Mouse (Mus musculus) CD4-positive, CD25-positive, alpha-beta regulatory T cell, adult 4 months (primary cell): ENCODE measurements at regions not wholly inside any gene's neighbourhood (a gene's known extent, or its start where the extent isn't known, plus 50 kb on each side); places are given as distances from the start of the nearest gene placed in this dataset.

Experiments used
- ATAC-seq: one replicate; pipeline ENCODE4 v1.8.0; 2017

- ATAC-seq, result no peak
Measured at GRCm38 (mm10) chr15:59836631-59837030, 179.8 kb downstream of the 4933412E24Rik start.

DNA sequence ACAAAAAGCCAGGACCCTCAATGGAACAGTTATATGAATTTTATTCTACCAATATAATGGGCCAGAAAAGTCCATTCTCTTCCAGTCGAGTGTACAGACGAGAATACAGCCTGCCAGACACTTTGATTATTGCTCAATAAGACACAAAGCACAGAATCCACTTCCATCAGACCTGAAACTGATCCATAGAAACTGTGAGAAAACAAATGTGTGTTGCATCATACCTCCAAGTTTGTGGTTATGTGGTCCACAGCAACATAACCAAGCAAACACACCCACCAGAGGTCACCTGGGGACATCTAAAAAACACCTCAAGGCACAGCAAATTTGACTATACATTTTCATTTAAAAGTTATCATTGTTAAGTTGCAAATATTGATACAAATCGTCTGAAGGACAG, 183.2 kb downstream of the 4933412E24Rik start:
- no peak for ATAC-seq

- no peak for ATAC-seq
Measured at GRCm38 (mm10) chr15:59831481-59831880, 184.9 kb downstream of the 4933412E24Rik start.

- ATAC-seq, result no peak
Measured at GRCm38 (mm10) chr15:59830553-59831462, 185.6 kb downstream of the 4933412E24Rik start.

DNA sequence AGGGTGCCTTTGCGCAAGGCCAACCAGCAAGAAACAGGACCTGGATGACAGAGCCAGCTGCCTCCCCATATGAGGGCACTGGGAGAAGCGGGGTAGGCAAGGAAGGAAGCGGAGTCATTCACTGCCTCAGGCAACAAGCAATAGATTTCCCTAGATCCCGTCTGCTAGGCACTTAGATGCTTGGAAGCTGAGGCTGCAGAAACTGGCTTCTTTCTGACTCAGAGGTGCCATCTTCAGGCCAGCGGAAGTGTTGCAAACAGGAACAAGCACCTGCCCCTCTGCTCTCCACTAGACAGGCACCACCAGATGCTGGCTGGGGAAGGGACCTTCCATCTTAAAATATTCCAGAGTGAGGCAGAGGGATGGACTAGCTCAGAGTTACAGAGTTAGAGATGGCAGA, 188.0 kb downstream of the 4933412E24Rik start:
- ATAC-seq, result peak; percentile 82

- no peak for ATAC-seq
Measured at GRCm38 (mm10) chr15:59826164-59826950, 190.1 kb downstream of the 4933412E24Rik start.

GRCm38 (mm10) chr15:59823921-59824320, 192.5 kb downstream of the 4933412E24Rik start:
- no peak for ATAC-seq

DNA sequence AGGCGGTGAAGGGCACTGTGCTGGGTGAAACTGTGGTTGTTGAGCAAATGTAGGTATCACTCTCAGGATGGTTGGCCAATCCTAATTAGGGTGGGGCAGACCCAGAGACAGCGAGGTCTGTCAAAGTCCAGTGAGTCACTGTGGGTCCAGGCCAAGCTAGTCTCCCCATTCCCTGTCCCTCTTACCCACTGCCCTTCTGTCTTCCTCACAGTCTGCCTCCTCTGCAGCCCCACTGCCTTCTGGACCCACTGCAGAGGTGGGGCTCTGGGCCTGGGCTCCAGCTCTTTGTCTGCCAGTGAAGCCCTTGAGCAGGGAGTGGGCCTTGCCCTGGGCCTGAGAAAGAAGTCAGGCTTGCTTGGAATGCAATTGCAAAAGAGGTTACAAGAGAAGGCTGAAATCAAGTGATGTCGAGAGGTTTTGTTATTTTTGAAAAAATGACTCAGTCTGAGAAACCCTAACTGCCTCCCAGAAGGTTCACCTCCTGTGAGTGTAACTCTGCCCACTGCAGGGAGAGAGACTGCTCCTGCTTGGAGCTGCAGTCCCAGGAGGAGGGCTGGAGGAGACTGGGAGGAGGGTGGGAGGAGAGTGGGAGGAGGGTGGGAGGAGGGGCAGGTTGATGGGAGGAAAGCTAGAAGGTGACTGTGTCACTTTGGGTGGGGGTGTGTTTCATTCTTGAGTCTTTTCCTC, 193.3 kb downstream of the 4933412E24Rik start:
- ATAC-seq, result no peak

GRCm38 (mm10) chr15:59820317-59820716, 196.1 kb downstream of the 4933412E24Rik start:
- no peak for ATAC-seq

DNA sequence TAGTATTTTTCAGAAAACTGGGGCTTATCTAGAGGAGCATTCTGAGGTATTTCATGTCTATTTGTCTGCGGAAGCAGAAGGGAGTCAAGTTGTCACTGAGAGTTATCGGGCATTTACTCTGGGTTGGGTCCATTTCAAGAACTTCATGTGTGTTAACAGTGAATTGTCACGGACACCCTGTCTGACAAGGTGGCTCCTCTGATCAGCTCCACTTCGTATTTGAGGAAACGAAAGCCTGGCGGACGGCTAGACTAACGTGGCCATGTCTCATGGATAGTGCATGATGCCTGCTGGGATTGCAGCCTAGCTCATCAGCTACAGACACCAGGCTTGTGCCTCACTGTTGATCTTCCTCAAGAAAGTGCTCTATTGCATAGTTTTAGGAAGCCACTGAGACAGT, 200.4 kb downstream of the 4933412E24Rik start:
- no peak for ATAC-seq

DNA sequence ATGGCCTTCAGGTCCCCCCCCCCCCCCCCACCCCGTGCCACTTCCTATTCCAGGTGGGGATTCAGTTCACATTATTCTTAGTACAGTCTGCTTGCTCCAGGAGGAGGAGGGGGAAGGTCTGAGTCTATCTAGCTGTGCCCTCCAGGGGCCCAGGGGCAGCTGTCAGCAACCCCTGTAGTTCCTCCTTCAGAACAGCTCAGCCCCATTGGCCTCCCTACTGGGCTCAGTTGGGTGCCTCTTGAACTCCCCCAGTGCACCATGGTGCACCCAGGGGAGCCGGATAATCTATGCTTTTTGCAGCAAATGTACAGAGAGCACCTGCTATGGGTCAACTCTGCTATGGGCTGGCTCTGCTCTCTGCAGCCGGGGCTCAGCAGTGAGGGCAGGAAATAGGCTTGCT, 204.8 kb downstream of the 4933412E24Rik start:
- no peak for ATAC-seq

- ATAC-seq, result no peak
Measured at GRCm38 (mm10) chr15:59809361-59809760, 207.1 kb downstream of the 4933412E24Rik start.

GRCm38 (mm10) chr15:59807723-59808122, 208.7 kb downstream of the 4933412E24Rik start:
- ATAC-seq, result no peak

GRCm38 (mm10) chr15:59805771-59806170, 210.6 kb downstream of the 4933412E24Rik start:
- ATAC-seq, result no peak

DNA sequence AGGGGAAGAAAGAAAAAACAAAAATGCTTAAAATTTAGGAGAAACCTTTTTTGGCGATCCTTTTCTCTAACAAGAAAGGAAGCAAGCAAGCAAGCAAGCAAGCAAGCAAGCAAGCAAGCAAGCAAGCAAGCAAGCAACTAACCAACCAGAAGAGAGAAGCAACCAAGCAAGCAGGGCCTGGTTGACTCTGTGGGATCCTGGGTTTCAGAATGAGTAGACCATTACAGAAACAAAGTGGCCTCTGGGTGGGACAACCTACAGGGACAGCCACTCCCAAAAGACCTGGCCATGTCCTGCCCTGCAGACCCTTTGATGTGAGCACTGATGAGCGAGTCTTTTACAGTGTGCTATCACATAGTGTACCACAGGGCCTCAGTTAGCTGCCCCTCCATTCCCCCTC, 211.6 kb downstream of the 4933412E24Rik start:
- ATAC-seq, result no peak

- ATAC-seq, result no peak
Measured at GRCm38 (mm10) chr15:59804394-59804793, 212.0 kb downstream of the 4933412E24Rik start.

DNA sequence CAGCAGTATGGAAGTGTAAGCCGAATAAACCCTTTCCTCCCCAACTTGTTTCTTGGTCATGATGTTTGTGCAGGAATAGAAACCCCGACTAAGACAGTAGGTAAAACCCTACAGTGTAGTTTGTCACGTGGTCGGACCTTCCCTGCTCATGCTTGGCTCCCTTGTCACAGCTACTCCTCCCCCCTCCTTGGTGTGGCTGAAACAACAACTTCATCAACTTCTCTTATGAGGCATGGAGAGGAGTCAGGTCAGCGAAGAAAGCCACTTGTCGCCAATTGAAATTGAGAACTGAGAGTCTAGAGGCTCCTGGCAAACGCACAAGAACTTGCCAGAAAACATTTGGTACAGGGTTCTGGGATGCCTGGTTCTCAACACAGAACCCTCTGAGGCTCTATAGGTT, 214.1 kb downstream of the 4933412E24Rik start:
- ATAC-seq, result no peak

DNA sequence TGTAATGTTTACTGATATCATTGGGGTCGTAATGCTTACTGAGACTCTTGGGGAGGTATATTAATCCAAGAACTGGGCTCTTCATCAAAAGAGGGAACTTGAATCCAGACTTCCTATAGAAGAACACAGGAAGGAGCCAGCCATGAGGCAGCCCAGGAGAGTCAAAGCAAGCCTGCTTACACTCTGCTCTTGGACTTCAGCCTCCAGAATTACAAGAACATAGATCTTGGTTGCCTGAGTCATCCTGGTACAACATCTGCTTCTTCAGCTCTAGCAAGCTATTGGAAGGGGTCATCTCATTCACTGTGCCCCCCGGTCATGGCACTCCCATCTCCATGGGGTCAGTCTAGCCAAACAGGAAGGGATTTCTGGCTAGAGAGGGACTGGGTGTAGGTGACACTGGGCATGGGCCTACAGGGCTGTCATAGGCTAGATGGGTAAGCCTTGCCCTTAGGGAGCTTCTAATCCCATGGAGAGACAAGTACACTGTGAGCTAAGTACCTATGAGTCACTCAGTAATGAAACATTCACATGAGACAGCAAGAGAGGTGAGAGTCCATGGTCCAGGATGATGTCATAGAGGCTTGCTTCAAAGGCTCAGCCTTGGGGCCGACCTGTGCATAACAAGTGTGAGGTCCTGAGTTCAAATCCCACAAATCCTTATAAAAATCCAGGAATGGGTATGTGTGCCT, 217.1 kb downstream of the 4933412E24Rik start:
- no peak for ATAC-seq

GRCm38 (mm10) chr15:59798486-59798885, 217.9 kb downstream of the 4933412E24Rik start:
- ATAC-seq, result no peak

DNA sequence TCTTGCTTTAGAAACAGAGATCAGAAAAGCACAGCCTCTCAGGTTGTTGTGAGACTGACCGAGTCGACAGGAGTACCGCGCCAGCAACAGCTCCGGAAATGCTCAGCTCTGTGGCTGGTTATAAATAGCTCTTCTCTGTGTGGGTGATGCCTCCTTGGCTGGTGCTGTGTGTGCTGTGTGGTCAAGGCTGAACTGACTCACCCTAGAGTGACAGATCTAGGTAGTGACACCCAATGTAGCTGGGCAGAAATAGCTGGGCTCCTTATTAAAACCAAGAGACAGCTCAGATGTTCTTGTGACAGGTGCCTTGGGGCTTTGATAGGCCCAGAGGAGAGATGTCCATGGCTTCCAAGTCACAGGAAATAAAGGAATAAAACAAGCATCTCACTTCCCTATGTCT, 220.7 kb downstream of the 4933412E24Rik start:
- ATAC-seq, result peak; percentile 99

DNA sequence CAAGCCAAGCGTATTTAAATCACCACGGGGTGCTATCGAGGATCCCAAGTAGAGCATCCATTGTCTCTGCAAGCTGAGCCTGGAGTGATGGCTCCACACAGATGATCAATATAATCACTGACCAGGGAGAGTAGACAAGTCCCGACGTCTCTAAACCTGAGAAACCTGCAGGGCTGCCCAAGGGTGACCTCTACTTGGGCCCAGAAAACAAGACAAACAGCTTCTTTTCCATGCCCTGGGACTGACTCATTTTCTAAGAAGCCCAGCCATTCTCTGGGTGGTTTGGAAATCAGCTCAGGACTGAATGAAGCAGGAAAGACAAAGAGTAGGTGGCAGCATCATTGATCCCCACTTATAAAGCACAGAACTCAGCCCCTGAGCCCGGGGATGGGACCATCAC, 221.5 kb downstream of the 4933412E24Rik start:
- no peak for ATAC-seq

DNA sequence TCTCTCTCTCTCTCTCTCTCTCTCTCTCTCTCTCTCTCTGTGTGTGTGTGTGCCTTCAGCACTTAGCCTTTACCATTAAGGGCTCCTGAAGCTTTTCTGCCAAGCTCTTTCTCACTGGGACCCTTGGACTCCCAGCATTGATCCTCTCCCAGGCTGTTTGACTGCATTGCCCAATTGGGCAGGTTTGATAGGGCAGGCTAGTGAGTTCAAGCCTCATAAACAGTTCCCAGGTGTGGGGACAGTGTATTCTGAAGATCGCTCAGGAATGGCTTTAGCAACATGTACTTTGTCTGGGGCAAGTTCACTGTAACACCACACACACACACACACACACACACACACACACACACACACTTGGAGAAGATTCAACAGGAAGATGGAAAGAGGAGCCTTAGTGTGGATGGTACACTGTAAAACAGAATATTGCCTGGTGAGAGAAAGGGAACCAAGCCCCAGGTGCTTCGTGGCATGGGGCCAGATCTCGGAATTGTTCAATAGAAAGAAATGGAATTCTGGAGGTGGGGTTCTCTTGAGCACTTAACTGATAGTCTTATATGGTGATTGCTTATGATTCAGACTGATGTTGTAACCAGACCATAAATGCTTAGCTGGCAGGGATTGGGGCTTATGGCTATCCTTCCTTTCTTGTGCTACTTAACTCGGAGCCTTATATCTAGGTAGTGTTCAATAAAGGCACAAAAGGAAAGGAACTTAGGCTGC, 229.5 kb downstream of the 4933412E24Rik start:
- no peak for ATAC-seq
